Mouse (Mus musculus) urinary bladder, postnatal 25 days (tissue): Measurements from ENCODE around the gene Entpd6.

Experiments used
- DNase-seq: peaks from one replicate; pipeline ENCODE4 v3.0.0; 2022; ENCODE audit warnings: low spot score

Entpd6 gene

DNA sequence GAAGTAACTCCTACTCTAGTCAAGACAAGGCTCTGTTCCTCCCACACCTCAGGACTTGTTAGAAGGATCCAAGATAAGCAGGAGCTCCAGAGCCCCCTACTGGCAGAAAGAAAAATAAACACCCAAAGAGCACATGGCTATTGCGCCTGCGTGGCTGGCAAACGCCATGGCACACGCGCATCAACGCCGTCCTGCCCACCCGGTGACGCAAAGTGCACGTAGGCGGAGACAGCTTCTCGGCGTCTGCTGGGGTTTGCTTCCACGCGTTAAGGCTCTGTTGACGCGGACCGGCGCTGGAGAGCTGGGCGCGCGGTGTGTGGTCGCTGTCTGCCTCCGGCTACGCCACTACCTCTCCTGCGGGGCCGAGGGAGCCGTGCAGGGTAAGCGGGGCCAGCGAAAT is at the start of gene Entpd6:
Gene Entpd6, plus strand, starts transcription at position 189 of the 400 bp plus-strand sequence.
- peak; percentile 88 for DNase-seq

DNA sequence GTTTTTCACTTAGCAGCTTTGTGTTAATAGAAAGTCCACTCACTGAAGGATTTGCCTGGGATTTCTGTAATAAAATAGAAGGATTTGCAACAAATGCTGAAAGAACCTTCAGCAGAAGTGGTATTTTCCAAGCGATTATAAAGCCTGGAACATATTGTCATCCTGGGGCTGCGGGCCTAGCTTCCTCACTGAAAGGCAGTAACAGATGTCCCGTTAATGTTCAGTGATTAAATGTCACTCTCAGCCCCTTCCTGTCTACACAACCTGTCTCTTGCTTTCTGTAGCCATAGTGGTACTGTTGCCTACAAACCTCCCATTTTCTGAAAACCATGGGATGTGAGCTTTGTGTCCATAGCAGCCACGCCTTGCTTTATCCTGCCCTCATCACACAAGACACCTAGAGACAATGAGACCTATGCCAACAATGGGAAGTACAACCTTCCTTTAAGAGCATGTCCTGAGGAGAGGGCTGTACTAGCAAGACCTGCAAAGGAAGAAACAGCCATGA is 36.6 kb upstream of the Entpd6 start:
- no peak for DNase-seq

DNA sequence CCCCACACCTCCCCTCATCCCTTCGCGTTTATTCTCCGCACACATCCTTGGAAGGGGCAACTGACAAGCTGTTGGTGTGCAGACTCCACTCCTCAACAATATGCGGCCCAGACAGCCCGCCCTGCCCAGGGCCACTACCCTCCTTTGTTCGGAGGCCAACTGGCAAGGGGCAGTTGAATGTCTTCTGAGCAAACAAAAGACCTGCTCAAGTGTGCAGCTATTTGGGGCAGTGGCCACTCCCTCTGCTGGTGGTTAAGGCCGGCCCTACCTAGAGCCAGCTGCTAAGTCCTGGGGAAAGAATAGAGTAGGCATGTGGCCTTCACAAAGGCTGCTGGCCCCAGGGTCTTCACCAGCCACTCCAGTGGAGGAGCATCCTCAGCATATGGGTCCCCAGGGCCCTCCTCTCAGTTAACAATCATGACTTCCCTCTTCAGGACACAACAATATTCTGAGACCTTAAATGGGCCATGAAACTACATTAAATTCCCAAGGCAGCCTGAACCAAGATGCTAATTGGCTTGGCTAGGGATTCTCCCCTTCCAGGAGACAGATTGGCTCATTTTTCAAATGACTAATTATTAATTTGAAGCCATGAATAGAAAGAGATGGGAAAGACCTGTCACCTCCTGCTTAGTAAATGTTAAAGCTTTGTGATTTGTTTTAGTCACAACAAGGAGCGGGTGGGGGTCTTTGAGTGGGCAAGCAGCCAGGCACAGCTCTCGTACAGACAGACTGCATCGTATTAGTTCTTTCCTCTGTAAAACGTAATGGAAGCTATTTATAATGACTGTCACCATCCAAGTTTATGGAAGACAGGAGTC is 12.9 kb upstream of the Entpd6 start:
- no peak for DNase-seq

DNA sequence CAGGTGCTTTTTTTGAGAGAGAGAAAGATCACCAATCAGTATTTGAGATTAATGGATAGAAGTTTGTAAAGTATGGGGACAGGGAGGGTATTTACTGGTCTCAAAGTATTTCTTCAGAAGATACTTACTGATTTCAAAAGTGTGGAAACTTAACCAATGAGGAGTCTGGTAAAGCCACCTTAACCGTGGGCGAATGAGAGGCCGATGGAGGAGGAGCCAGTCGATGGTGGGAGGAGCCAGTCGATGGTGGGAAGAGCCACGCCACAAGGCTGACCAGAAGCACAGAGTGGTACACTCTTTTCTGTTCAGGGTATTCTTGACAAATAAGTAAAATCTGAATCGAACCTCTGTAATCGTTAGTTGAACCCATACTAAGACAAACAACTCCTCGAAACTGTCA is 11.0 kb upstream of the Entpd6 start:
- DNase-seq = no peak

DNA sequence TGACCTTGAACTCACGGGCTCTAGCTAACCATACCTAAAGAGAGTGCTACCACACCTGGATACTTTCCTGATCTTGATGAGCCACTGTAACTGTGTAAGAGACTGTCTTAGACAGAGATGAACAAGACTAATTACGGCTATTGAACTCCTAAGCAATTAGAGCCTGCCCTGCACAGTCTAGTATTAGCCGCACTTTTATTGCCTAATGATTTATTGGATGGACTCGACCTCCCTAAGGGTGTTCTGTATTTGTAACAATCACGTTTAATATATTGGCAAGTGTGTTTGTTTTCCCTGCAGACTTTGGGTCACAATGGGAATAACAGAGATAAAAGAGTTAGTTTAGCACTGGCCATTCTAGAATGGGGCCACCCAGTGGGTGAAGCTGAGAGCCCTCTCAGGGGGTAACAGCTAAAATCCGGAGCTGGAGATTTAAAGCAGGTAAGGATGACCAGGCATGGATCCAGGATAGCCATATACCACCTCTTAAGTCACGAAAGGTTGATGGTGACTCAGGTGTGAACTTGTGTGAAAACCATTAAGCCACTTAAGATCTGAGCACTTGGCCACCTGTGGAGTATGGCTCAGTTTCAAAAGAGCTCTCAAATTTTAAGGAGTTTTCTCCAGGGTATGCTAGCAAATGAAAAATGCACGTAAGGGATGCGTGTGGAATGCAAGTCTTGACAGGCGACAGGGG is 8.5 kb upstream of the Entpd6 start:
- DNase-seq = no peak

DNA sequence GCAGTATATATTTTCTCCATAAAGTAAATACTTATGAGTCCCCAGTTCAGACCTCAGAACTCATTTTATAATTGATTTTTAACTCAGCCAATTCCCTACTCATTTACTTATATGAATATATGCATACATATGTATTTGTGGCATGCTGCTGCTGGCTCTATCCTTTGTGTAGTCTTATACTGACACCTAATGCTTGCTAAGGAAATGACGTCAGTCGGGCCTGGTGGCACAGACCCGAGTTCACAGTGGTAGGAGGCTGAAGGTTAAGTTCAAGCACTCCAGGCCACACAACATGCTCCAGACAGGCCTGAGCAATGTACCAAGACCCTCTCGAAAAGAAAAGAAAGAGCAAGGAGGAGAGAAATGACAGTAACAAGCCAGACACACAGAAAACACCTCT is 7.4 kb upstream of the Entpd6 start:
- no peak for DNase-seq

DNA sequence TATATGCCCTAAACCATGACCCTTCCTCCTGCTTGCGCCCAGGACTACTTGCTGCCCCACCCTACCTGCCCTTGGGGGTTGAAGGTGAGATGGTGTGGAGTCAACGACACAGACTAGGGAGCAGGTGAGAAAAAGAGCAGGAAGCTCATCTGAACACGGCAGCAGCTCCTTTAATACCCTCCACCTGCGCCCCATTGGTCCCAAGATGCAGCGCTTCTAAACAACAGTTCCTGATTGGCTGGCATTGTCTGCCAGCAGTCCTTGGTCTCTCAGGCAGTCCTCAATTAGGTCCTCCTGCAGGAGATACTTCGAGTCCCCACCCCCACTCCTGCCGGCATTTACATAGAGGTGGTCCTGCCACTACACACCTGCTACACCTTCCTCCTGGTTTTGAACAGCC is 3.8 kb upstream of the Entpd6 start:
- DNase-seq = no peak

DNA sequence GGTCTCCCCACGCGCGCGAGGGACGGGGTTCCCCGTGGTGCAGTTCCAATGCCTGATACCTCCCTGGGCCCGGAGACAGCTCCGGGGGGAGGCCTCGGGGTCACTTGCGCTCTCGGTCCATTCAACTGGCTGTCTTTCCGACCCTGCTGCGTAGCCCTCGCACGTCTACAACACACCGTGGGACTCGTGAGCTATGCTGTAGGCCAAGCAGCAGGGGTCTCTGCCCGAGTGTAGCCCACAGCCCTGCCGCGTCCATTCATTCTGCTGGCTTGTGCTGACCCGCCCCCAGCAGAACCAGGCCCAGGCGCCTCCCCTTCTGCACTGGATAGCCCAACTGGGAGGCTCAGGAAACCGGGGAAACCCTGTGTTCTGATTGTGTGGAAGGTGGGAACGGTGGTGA is 441 bp downstream of the Entpd6 start:
- no peak for DNase-seq

DNA sequence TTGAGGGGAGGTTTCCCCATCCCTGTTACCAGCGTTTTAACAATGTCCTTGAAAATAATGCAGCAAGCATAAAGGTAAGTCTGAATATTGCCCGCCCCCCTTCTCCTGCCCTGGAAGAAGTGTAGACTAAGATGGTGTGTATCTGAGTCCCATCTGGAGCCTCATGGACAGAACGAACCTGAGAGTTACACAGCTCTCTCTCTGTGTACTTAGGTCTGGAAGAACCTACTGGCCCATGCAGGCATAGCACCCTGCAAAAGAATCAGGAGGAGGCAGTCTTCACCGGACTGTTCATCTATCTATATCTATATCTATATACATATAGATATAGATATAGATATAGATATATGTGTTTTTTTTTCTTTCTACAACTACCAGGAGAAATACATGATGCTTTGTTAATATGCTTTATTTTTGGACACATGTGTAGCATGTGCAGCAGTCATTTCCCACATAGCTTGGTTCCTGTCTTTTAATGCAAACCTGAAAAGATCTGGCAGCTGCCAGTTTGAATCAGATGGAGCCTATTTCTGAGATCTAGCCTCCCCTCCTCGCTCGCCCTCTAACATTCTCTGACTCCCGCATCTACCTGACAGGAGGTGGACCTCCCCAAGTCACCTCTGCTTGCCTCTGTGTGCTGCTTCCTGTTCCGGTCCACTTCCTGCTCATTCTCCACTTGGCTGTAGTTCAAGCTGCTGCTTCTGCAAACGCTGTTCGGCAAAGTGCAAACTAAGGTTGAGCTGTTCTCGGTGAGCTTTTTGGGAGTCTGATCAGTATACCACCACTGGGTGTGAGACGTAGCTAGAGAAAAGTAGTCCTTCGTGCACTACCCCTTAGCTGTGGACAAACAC is 1.5 kb downstream of the Entpd6 start:
- DNase-seq = no peak

DNA sequence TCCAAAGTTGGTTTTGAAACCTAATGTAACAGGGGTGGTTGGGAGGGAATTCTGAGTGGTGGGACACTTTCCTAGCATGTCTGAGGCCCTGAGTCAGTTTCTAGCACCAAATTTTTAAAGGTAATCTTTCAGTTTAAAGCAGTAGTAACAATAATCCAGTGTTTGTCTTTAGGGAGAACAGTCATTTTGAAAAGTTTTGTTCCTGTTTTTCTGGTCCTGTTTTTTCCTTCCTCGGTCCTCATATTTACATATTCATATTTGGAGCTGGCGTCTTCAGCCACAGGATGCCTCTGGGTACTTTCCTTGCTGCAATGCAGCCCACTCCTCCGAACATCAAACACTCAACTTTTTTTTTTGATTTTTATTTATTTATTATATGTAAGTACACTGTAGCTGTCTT is 6.2 kb downstream of the Entpd6 start:
- no peak for DNase-seq

DNA sequence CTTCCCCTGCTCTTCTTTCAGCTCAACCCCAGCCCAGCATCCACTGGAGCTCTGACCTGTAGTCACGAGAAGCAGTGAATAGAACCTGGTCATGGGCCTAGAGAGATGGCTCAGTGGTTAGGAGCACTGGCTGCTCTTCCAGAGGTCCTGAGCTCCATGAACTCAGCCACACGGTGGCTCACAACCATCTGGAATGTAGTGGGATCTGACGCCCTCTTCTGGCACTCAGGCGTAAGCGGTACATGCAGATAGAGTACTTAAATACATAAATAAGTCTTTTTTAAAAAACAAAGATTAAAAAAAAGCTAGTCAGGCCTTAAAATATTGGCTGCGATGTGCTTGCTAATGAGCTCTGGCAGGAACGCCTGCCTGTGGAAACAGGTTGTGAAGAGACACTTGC is 12.6 kb downstream of the Entpd6 start:
- DNase-seq = no peak

DNA sequence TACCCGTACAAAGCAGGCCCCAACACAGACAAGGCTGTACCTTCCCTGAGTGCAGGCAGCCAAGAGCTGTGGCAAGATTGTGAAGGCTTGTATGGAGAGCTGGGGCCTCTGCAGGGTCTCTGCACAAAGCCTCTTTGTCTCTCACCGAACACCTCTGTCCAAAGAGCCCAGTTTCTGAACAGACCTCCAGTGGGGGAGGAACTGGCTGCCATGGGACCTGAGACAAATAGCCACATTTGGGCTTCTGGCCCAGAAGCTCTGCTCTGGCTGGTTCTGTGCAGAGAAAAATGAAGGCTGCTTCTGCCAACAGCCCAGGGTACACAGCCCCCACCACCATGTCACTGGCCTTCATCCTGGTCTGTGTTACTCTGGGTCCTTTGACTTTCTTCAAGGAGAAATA is 16.8 kb downstream of the Entpd6 start:
- DNase-seq = no peak

DNA sequence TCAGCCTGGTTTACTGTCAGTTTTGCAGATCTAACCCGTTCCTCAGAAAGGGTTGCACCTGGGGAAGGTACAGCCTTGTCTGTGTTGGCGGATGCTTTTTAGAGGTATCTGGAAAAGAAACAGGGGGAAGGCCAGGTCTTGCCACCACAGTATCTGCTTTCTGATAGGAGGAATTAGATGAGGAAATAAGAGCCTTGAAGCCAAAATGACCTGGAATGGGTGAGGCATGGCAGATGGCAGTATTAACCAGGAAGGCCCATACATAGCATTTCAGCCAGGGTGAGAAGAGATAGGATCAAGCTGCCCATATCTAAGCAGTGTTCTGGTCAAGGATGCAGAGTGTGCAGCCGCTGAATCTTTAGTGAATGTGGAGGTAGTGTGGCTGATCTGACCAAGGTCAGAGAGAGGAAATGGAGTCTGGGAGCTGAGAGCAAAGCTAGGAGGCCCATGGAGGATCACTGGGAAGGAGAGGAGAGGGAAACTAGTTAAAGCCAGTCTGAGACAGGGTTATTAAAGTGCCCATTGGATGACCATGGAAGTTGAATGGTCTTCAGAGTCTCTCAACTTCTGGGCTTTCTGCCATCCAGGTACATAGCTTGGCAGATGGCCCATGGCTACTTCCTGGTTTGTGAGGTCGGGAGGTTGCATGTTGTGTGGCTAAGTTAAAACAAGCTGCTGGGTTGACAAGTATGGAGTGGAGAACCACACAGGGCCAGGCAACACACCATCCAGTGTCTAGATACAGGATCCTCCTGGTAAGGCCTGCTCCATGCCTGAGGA is 17.4 kb downstream of the Entpd6 start:
- DNase-seq = no peak

DNA sequence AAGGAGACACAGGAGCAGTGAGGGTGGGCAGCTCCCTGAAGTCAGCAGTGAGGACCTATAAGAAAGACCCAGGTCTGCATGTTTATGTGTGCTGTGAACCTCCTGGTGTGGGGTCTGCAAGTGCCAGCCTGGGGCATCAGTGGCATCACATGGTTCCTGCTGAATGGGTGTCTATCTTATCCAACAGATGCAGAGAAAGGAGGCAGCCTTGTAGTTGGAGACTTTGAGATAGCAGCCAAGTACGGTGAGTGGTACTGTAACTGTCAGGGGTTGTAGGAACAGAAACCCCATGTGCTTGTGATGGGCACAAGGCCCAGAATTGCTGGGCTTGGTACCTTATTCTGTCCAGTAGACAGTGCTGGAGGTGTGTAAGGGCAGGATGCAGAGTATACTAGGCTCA is 19.8 kb downstream of the Entpd6 start:
- DNase-seq = no peak

DNA sequence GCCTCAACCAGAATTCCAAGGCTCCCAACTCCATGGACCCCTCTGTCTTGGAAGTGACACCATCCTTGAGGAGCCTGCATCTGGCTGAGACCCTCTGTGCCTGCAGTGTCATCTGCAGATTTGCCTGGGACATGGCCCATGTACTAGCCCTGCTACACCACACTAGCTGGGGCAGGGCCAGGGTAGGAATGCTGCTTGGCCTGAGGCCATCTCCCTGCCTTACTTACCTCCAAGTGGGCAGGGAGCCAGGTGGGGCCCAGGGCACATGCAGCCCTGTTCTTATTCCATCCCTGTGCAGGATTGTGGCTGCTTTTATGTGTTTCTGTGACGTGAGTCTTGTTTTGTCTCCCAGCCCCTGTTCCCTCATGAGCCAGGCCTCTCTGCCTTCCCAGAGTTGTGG is 21.9 kb downstream of the Entpd6 start:
- peak; percentile 85 for DNase-seq

DNA sequence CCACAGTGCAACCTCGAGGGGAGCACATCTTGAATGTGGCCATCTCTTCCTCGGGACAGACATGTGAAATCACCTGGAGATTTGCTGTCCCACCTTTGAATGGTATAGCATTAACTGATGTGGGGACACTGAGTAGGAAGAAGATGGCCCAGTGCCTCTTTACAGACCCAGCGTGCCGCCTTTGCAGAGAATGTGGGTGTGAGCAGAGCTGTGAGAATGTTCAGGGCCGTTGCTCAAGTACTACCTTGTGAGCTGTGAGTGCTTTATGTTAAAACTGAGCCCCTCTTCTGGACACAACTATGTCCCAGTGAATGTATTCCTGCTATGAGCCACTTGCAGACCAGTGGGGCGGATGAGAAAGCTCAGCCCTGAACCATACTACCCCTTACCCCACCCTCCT is 22.3 kb downstream of the Entpd6 start:
- no peak for DNase-seq

DNA sequence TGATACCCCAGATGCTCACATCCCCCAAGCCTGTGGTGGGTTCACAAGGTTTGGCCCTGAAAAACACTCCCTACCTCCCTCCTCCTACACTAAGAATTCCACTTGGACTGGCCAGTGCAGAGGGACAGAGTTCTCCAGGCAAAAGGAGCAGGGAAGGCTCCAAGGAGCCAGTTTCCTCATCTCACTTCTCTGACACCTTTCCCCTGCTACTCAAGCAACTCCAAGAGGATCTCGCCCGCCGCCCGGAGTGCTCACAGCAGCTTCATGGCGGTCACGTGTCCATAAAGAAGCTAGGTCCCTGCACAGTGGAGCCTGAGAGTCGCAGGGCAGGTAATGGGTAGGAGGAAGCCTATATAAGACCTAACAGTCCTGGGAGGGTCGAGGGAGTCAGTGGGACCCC is 23.2 kb downstream of the Entpd6 start:
- DNase-seq = no peak

DNA sequence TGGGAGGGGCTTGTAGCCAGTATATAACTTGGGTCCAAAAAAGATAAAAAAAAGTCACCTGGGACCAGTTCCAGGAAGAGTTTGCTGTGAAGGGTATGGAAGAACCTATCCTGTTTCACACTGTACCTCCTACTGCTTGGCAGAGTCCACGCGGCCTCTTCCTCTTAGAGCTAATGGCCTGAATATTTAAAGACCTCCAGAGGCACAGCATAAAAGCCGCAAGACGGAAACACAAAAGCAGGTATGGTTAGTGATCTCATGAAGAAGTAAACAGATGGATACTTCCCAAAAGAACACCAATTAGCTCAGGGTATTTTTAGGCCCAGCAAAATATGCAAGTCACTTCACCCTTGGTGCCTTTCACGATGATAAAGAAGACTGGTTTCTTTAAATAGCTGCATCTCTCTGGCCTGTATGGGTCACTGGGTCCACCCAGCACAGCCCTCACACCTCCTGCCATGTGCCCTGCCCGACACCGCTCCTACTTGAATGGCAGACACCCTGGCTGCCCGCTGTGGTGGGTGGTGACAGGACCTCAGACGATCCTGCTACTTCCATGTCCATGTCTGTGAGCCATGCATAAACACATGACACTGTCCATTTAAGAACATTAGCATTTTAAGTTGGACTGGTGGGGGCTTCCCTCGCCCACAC is 23.8 kb downstream of the Entpd6 start:
- no peak for DNase-seq

DNA sequence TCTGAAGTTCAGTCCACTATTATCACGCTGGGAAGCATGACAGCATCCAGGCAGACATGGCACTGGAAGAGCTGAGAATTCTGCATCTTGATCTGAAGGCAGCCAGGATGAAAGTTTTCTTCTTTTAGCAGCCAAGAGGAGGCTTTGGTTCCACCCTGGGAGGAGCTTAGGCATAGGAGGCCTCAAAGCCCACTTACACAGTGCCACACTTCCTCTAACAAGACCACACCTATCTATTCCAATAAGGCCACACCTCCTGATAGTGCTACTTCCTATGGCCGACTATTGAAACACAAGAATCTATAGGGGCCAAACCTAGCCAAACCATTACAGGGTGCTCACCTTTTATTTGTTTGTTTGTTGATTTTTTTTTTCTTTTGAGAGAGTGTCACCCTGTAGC is 34.0 kb downstream of the Entpd6 start:
- DNase-seq = no peak

DNA sequence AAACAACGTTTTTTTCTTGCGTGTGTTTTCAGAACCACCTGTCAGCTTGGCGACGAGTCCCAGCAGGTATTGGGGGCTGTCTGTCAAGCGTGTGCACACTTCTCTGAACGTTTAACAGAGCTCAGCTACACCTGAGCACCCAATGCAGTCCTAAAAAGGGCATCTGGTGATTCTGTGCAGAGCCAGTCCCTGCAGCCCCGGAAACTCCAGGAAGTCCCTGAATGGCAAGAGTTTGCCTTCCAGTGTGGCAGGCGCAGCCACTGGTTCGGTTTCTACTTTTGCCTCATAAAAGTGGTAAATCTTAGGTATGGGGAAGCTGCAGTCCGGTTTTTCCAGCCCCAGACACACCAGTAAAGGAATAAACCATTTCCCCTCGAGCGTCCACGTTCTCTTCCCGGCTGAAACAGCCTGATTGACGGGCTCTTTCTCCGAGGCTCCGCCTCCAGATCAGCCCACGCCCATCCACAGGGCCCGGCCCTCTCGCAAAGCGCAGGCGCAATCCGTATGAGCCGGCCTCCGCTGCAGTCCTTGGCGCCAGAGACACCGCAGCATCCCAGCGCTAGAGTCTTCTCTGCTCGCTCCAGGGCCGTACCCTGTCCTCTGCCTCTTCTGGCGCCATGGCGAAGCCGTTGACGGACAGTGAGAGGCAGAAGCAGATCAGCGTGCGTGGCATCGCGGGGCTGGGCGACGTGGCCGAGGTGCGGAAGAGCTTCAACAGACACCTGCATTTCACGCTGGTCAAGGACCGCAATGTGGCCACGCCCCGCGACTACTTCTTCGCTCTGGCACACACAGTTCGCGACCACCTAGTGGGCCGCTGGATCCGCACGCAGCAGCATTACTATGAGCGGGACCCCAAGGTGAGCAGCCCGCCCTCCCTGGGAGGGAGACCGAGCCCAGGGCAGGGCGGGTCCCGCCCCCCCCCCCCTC is 37.7 kb downstream of the Entpd6 start, which contains the start of gene Pygb:
Gene Pygb, plus strand, starts transcription at position 485 of the 930 bp plus-strand sequence.
- peak; percentile 80 for DNase-seq
